Mouse (Mus musculus): ENCODE results near the gene Arrb1.

DNA sequence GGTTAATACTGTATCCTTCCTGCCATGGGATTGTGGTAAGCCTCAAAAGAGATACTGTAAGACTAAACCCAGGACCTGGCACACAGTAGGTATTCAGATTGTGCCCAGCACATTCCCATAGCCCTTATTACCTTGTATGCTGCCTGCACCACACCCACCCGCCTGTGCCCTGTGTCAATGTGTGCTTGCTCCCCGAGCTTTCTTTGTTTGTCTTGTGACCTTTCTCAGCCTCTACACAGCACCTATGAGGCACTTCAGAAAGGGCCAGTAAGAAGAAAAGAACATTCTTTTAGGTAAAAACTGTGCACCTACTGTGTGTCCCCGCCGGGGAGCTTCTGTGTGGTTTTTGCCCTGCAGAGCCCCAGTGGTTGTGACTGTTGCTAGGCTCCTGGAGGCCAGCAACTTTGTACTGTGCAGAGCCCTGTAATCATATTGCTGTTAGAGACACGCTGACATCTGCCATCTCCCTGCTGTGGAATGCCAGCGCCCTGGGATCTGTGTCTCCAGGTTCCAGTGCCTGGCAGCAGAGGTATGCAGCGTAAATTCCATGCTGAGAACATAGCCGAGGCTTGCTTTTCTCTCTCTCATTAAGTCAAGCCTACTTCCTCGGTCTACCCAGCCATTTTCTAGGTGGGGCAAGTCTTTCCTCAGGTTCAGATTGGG is 18.1 kb downstream of the Arrb1 start:
- no peak for TF ChIP-seq CTCF (IDR thresholded peaks at IDR 0.05; ENCODE audit: insufficient read depth, low read length)
- TF ChIP-seq POLR2A (IDR thresholded peaks at IDR 0.05; ENCODE audit: borderline replicate concordance, extremely low read depth, low read depth, low read length): no peak
